Mouse (Mus musculus): Measurements from ENCODE around the gene Gpc1.

Gene Gpc1

DNA sequence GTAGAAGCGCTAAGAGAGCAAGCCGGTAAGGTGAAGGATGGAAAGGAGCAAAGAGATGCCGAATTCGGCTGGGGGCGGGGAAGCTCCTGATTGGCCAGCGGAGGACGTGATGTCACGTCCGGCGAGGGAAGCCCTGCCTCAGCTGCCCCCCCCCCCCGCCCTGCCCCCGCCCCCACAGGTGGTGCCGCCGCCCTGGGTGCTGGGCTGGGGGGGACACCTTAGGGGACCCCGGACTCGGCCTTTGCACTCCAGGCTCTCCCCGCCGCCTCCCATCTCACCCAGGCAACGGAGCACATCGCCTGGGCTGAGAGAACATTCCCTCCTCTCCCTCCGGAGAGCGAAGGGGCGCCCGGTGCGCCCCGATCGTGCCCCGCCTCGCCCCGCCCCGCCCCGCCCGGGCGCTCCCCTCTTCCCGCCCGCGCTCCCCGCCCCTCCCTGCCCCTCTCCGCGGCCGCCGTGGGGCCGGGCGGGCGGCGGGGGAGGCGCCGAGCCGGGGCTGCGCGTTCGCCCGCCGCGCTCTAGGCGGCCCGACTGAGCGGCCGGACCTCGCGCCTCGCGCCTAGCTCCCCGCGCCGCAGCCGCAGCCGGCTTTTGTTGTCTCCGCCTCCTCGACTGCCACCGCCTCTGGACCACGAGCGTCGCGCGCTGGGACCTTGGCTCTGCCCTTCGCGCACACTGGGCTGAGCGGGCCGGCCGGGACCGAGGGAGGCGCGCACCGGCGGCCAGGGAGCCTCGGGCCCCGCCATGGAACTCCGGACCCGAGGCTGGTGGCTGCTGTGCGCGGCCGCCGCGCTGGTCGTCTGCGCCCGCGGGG is at the start of gene Gpc1:
Gpc1 (plus strand) TSS at position 458 of the 814 bp plus-strand sequence.
- peak; percentile 84 for DNase-seq (ENCODE audit: low read depth, low spot score)

GRCm38 (mm10) chr1:92781862-92782261 is 49.6 kb upstream of the Gpc1 start:
- no peak for DNase-seq (ENCODE audit: low read depth, low spot score)

GRCm38 (mm10) chr1:92782587-92782986 is 48.9 kb upstream of the Gpc1 start:
- no peak for DNase-seq (ENCODE audit: low read depth, low spot score)

DNA sequence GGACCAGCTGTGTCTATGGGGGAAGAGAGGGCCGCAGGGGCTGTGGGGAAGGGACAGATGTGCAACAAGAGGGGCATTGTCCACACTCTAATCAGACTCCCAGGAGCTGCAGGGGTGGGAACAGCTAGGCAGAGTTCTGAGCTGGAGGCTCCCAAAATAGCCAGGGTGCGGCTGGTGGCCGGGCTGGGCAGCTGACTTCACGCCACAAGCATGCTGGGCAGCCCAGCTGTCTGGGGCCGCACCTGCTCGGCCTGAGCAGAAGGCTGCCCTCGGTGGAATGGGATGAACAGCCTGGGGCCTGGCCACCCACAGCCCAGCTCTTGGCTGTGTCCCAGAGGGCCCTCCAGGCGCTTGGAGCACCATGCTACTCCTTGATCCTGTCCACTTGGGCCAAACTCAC is 44.2 kb upstream of the Gpc1 start:
- DNase-seq (ENCODE audit: low read depth, low spot score): no peak

DNA sequence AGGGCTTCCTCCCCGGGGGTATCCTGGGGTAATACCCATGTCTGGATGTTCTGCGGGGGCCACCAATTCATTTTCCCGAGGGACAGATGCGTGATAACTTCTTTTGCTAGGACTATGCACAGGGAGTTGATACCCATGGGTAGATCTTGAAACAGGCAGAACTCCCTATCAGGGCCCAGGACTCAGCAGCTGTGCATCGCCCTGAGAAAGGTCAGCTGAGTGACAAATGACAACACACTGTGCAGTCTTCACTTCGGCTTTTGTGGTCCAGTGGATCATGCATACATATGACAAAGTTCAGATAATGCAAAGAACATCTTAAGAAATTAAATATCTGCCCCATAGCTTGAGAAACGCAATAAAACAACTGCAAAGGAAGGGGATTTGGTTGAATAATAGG is 43.4 kb upstream of the Gpc1 start:
- no peak for DNase-seq (ENCODE audit: low read depth, low spot score)

DNA sequence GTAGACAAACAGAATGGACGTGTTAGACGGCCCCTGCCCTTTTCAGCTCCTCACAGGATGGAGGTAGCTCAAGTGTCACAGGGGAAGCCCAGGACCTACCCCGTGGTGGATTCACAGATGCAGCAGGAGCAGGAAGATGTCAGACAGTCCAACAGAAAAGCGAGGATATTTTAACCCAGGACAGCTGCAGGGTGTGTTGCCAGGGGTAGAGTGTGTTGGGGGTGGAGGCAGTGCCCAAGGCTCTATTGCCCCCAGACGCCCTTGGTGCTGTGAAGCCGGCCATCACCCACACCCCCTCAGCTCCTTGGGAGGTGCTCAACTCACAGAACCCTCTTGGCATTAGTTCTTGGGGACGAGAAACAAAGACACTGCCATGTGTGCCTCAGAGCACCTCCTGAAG is 40.8 kb upstream of the Gpc1 start:
- no peak for DNase-seq (ENCODE audit: low read depth, low spot score)

DNA sequence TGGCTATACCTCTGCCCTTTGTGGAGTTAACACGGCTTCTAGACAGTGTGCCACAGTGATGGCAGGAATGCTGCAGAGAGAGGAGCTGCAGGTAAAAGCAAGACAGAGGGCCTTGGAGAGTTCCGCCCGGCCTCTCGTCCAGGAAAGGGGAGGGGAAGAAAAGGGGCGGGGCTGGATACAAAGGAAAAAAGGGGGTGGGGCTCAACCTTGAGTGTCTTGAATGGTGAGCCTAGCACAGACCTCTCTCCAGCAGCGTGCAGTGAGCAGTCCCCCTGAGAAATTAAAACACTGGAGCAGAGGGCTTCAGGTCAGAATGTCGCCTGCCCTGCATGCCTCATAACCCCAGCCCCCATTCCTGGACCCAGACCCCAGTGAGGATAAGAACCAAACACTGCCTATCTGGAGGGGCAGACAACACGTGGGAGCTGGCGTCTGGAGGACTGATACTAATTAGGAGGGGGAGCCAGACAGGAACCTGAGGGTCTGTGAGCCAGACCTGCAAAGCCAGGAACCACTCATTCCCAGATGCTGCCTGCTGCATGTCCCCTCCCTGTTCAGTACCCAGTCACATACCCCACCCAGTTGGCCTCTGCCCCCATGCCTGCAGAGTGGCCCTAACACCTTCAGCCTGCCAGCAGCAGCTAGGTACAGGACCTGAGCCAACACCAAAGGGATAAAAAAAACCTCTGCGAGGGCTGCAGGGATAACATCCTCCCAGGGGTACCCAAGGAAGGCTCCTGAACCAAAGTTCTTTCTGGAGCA is 40.2 kb upstream of the Gpc1 start:
- peak; percentile 50 for DNase-seq (ENCODE audit: low read depth, low spot score)

DNA sequence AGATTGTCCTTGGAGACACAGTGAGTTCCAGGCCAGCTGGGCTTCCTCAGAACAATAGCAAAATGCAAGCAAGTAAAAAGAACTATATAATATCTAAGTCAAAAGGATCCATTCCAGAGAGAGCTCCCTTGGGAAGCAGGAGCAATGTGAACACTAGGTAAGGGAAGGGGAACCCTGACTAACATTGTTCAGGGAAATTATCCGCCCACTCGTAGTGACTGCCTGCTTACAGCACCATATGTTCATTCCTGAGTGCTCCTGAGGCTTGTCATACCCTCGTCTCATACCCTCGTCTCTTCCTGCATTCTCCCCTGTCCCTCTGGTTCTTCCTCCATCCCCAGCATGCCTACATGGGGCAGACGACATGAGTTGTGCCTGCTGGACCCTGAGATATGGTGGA is 37.7 kb upstream of the Gpc1 start:
- DNase-seq (ENCODE audit: low read depth, low spot score): no peak

DNA sequence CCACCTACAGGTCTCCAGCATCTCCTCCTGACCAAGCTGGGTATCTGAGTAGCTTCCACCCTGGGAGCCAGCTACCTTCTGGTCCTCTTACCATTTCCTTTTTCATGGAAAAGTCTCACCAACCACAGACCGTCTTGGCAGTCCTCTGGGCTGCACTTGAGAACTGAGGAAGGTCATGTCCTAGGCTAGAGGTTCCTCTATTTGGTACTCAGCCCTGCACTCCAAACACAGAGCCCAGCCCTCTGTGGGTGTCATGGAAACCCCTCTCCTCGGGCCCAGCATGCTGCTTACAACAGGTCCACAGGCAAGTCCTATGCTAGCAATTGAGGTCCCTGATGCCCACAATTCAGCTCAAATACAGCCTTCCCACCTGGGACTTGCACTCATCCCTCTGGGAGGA is 33.0 kb upstream of the Gpc1 start:
- no peak for DNase-seq (ENCODE audit: low read depth, low spot score)

DNA sequence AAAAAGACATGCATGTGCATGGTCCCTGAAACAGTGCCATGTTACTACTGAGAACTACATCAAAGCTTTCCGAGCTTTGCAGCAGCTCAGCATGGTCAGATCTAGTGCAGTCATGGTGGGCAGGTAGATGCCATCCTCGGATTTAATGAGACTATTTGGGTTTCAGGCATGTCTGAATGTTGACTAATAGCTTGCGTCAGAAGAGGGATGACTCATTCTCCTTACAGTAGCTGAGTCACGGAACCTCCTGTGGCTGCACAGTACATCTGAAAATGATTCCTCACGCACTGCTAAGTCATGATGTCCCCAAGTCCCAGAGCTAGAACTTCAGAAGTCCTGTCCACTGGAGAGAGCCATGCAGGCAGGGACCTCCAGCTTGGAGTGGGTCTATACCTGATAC is 31.8 kb upstream of the Gpc1 start:
- no peak for DNase-seq (ENCODE audit: low read depth, low spot score)

DNA sequence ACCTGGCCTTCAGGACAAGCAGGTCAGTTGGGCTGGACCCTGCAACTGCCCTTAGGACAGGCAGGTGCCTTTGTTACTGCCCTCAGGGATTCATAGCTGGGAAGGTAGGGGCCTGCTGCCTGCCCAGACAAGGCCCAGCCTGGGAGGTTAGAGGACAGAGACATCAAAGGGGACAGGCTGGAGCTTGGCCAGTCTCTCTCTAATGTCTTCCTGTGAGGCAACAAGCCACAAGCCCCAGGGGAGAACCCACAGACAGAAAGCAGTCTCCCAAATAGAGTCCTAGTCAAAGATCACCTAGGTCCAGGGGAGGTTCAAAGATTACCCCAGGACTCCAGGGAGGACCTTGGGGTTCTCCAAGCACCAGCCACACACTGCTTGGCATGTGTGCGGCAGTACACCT is 29.1 kb upstream of the Gpc1 start:
- no peak for DNase-seq (ENCODE audit: low read depth, low spot score)

GRCm38 (mm10) chr1:92803376-92803775 is 28.1 kb upstream of the Gpc1 start:
- DNase-seq (ENCODE audit: low read depth, low spot score): no peak

DNA sequence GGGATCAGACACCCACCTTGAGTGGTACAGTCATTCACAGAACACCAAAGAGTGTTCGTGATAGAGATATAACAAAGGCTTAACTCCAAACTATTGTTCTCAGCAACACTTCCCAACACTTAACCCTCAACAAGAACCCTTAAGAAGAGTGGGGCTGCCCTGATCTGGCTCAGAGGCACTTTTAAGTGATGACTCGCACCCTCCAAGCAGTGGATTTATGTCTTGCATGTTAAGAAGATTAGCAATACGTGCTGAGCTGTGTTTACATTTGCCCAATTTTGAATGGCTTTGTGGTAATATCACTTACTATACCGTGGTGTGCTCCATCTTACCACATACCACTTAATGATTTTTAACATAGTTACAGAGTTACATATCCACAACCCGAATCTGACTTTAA is 26.3 kb upstream of the Gpc1 start:
- no peak for DNase-seq (ENCODE audit: low read depth, low spot score)

DNA sequence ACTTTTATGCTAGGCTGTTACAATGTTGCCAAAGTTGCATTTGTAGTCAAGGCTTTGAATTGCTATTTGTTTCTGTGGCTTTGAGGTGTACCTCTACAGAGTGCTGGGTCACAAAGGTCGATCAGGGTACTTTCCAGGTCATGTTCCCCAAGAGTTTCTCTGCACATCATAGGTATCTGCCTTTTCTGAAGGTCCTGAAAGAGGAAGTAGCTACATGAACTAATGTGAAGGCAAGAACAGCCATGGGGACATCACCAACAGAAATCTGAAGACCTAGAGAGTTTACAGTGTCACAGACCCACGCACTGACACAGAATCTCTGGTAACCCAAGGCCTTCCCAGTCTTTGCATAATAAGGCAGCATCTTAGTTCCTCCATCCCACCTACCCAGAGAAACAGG is 25.6 kb upstream of the Gpc1 start:
- no peak for DNase-seq (ENCODE audit: low read depth, low spot score)

- DNase-seq (ENCODE audit: low read depth, low spot score): no peak
Measured at GRCm38 (mm10) chr1:92806720-92807119, 24.7 kb upstream of the Gpc1 start.

- DNase-seq (ENCODE audit: low read depth, low spot score): no peak
Measured at GRCm38 (mm10) chr1:92809621-92810020, 21.8 kb upstream of the Gpc1 start.

- DNase-seq (ENCODE audit: low read depth, low spot score): no peak
Measured at GRCm38 (mm10) chr1:92814319-92814718, 17.1 kb upstream of the Gpc1 start.

DNA sequence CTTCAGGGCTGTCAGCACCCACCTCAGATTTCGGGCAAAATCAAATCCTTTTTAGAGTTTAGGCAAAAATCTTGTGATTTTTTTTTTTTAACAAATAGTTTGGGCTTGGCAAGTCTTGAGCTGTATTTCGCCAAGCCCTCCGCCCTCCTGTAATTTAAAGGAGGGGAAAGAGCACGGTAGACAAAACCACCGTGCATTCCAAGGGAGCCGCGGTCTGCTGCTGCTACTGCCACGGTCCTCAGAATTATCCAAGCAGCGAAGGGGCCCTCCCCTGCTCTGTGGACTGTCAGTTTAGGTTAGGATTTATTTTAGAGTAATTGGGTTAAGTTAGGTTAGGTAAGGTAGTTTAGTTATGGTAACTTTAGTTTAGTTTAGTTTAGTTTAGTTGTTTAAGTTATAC is 16.3 kb upstream of the Gpc1 start:
- no peak for DNase-seq (ENCODE audit: low read depth, low spot score)

DNA sequence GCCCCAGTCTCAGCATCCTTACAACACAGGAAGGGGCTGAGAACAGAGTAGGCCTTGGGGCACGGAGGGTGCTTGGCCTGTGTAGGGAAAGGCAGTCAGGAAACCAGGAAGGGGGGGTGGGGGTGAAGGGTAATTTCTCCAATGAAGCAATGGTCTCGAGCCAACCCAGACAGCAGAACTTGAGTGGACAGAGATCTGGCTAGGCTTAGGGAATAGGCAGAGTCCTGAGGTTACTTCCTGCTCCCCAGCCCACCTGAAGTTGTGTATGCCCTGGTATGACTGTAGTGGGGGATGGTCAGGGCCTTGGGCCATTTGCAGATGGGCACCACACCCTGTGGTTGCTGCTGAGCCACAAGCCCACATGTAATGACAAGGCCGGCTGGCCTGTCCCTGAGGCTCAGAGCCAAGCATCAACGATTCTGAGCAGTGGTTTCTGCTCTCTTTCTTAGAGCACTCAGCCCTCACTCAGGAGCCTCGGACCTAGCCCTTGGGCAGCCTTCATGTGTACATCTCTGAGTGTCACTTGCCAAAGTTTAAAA is 15.6 kb upstream of the Gpc1 start:
- no peak for DNase-seq (ENCODE audit: low read depth, low spot score)

GRCm38 (mm10) chr1:92830626-92831187 is 738 bp upstream of the Gpc1 start:
- DNase-seq (ENCODE audit: low read depth, low spot score): no peak

GRCm38 (mm10) chr1:92832011-92833010 is 866 bp downstream of the Gpc1 start:
- peak; percentile 74 for DNase-seq (ENCODE audit: low read depth, low spot score)
